Mouse (Mus musculus) limb, embryonic 14.5 days (tissue): ENCODE measurements around the gene Dcun1d2. TPM values are rescaled to one million over a fixed set of nuclear protein-coding genes. Genes with fewer than 3 reads are reported as not detected.

ENCODE experiments used
- ATAC-seq: fragments of 200-750 bp; cut with Nextera tagmentation; 2 replicates; pipeline ENCODE4 v1.8.0; 2017; ENCODE audit warnings: low read depth, moderate number of reproducible peaks, moderate TSS enrichment; ENCODE audit not compliant: low FRiP score
- DNase-seq: peaks from one replicate; pipeline ENCODE4 v3.0.0-alpha.2; 2015; ENCODE audit warnings: low spot score
- H3K27ac ChIP-seq: fragments of 300-500 bp; sonication (generic); replicated peaks from 2 replicates; pipeline ENCODE4 v1.5.1; 2014; ENCODE audit warnings: low read depth, mild to moderate bottlenecking, low read length, moderate library complexity, mixed read lengths
- H3K27me3 ChIP-seq: fragments of 300-500 bp; sonication (generic); 2 replicates; pipeline ENCODE4 v1.6.1; 2014; ENCODE audit warnings: low read length, mixed read lengths; ENCODE audit not compliant: control insufficient read depth, insufficient read depth
- H3K36me3 ChIP-seq: fragments of 300-500 bp; sonication (generic); 2 replicates; pipeline ENCODE4 v1.6.1; 2014; ENCODE audit warnings: mild to moderate bottlenecking, low read length, moderate library complexity, mixed read lengths; ENCODE audit not compliant: control insufficient read depth, insufficient read depth
- H3K4me1 ChIP-seq: fragments of 300-500 bp; sonication (generic); 2 replicates; pipeline ENCODE4 v1.6.1; 2014; ENCODE audit warnings: antibody characterized with exemption, low read length, mixed read lengths; ENCODE audit not compliant: control insufficient read depth, insufficient read depth
- H3K4me2 ChIP-seq: fragments of 300-500 bp; sonication (generic); replicated peaks from 2 replicates; pipeline ENCODE4 v1.6.1; 2014; ENCODE audit warnings: low read depth, mild to moderate bottlenecking, low read length, moderate library complexity; ENCODE audit not compliant: severe bottlenecking
- H3K4me3 ChIP-seq: fragments of 300-500 bp; sonication (generic); replicated peaks from 2 replicates; pipeline ENCODE4 v1.5.1; 2014; ENCODE audit warnings: low read length
- H3K9ac ChIP-seq: fragments of 300-500 bp; sonication (generic); 2 replicates; pipeline ENCODE4 v1.6.1; 2014; ENCODE audit warnings: mild to moderate bottlenecking, low read depth, low read length, moderate library complexity; ENCODE audit not compliant: severe bottlenecking
- H3K9me3 ChIP-seq: fragments of 300-500 bp; sonication (generic); 2 replicates; pipeline ENCODE4 v1.6.1; 2016; ENCODE audit warnings: low read length; ENCODE audit not compliant: control insufficient read depth
- POLR2A ChIP-seq: fragments of 200-500 bp; IDR thresholded peaks from 2 replicates; pipeline ENCODE4 v1.8.0; 2012; ENCODE audit warnings: inconsistent platforms, mild to moderate bottlenecking, moderate library complexity, borderline replicate concordance; ENCODE audit not compliant: insufficient read depth, insufficient read length; ENCODE audit errors: extremely low read depth
- WGBS: fragments of 180-500 bp; shearing (Covaris S2); extraction: QIAGEN DNeasy Blood & Tissue Kit; methylation state at CpG from one replicate; pipeline ENCODE4 v1.1.7; 2014; 5-methylcytosine and 5-hydroxymethylcytosine counted together
- polyA plus RNA-seq, 2 experiments: library from polyadenylated mRNA; depleted of rRNA in 1 of 2; stranded (reverse) in 1 of 2; unstranded in 1 of 2; fragments of >200 nt; fragmentation: Nextera tagmentation in 1 of 2; extraction: Ambion mirVana in 1 of 2; gene quantifications; 2 replicates each; pipeline versions ENCODE4 v1.2.1 to v1.2.3; 2012 to 2014

Dcun1d2 gene
- polyA plus RNA-seq, 2 experiments = 30.5 to 32.5 TPM

- Histone ChIP-seq H3K4me2 (no peak overlapping the region), H3K9me3 (no peaks in the 10 kb centered on the region), H3K4me3 (no peak overlapping the region), H3K27ac (no peak overlapping the region), H3K27me3 (no peaks in the 10 kb centered on the region), H3K4me1 (no peaks in the 10 kb centered on the region), H3K36me3 (peaks cover 23% of the 10 kb centered on the region), H3K9ac (no peak overlapping the region)
- ATAC-seq (no peak), DNase-seq (no peak)
- no peak for TF ChIP-seq POLR2A
- WGBS = 60% methylated on average over 5 of the region's 5 CpGs
Measured at GRCm38 (mm10) chr8:13253413-13253812, 34.5 kb downstream of the Dcun1d2 start.

DNA sequence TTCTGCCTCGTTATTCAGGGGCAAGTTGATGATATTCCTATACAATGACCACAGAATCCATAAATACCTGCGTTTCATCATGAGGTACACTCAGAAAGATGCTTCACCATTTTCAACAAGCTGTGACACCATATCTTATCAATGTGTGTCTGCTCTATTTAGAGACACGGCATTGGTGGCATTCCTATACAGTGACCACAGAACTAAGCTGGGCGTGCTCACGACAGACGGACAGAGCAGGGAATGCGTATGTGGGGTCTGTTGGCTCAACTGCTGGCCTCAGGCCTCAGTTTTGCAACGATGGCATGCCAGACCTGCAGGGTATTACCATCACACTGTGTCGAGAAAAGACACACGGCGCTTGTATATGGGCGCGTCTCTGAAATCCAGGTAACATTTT is 35.1 kb downstream of the Dcun1d2 start:
- H3K27ac ChIP-seq = no peak overlapping the region
- H3K9me3 ChIP-seq = no peaks in the 10 kb centered on the region
- WGBS = 89% methylated on average over 13 of the region's 13 CpGs
- TF ChIP-seq POLR2A = no peak
- H3K4me3 ChIP-seq = no peak overlapping the region
- no peak for DNase-seq
- H3K36me3 ChIP-seq = peaks cover 17% of the 10 kb centered on the region
- no peaks in the 10 kb centered on the region for H3K27me3 ChIP-seq
- H3K4me1 ChIP-seq = no peaks in the 10 kb centered on the region
- ATAC-seq = no peak
- H3K9ac ChIP-seq = no peak overlapping the region
- H3K4me2 ChIP-seq = no peak overlapping the region

GRCm38 (mm10) chr8:13244343-13244880 is 43.5 kb downstream of the Dcun1d2 start:
- no peak for TF ChIP-seq POLR2A
- DNase-seq (no peak), ATAC-seq (no peak)
- Histone ChIP-seq H3K4me1 (no peaks in the 10 kb centered on the region), H3K4me2 (no peak overlapping the region), H3K27me3 (no peaks in the 10 kb centered on the region), H3K4me3 (no peak overlapping the region), H3K9ac (no peak overlapping the region), H3K36me3 (no peaks in the 10 kb centered on the region), H3K9me3 (no peaks in the 10 kb centered on the region), H3K27ac (no peak overlapping the region)
- whole genome bisulfite sequencing = 86% methylated on average over 11 of the region's 11 CpGs

DNA sequence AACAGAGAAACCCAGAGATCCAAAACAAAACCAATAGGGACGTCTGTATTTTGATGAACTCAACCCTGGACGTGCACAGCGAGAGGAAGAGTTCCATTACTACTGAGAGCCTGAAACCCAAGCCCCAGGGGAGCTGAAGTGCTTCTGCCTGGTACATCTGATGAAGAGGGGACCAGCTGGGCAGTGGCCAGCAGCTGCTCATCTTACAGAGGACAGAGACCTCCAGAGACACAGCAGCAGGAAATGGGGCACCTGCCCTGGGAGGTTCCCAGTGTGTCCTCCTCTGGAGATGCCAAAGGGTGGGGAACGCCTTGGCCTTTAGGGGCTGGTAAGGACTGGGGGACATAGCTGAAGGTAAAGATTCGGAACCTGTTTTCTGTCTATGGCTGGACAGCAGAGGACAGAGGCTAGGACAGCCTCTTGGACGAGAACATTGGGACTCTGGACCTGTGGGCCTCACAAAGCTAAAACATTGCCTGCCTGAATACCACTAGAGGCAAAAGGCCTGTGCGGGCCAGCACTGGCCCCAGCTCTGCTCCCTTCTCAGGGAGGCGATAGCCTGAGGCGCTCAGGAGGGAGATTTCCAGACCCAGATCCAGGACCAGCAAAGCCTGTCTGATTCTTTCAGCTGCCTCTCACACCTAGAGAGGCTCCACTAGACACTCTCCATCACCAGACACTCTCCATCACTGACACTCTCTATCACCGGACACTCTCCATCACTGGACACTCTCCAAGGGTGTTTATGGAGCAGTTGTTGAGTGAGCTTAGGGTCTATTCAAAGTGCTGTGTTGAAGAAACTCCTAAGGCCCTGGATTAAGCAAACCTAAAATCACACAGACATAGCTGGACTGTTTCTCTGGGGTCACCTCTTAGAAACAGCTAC is 44.7 kb downstream of the Dcun1d2 start:
- Histone ChIP-seq H3K27me3 (no peaks in the 10 kb centered on the region), H3K4me3 (no peak overlapping the region), H3K4me2 (no peak overlapping the region), H3K36me3 (no peaks in the 10 kb centered on the region), H3K9ac (no peak overlapping the region), H3K9me3 (no peaks in the 10 kb centered on the region), H3K27ac (no peak overlapping the region), H3K4me1 (no peaks in the 10 kb centered on the region)
- TF ChIP-seq POLR2A = no peak
- WGBS = 73% methylated on average over 10 of the region's 10 CpGs
- DNase-seq (no peak), ATAC-seq (no peak)

GRCm38 (mm10) chr8:13240691-13241090 is 47.2 kb downstream of the Dcun1d2 start:
- Histone ChIP-seq H3K9me3 (no peaks in the 10 kb centered on the region), H3K27ac (no peak overlapping the region), H3K9ac (no peak overlapping the region), H3K4me2 (no peak overlapping the region), H3K4me1 (no peaks in the 10 kb centered on the region), H3K27me3 (no peaks in the 10 kb centered on the region), H3K36me3 (no peaks in the 10 kb centered on the region), H3K4me3 (no peak overlapping the region)
- ATAC-seq = no peak
- no peak for TF ChIP-seq POLR2A
- WGBS = 79% methylated on average over 7 of the region's 7 CpGs
- no peak for DNase-seq
